Mouse (Mus musculus): ENCODE results near the gene Erbb2. TPM values are rescaled to one million over a fixed set of nuclear protein-coding genes. Genes with fewer than 3 reads are reported as not detected.
A peak's percentile ranks its signal among the peaks of the same experiment; 100 is the strongest.

Erbb2 gene
- polyA plus RNA-seq, 1 experiment from 2014 or later, result 26.5 TPM

DNA sequence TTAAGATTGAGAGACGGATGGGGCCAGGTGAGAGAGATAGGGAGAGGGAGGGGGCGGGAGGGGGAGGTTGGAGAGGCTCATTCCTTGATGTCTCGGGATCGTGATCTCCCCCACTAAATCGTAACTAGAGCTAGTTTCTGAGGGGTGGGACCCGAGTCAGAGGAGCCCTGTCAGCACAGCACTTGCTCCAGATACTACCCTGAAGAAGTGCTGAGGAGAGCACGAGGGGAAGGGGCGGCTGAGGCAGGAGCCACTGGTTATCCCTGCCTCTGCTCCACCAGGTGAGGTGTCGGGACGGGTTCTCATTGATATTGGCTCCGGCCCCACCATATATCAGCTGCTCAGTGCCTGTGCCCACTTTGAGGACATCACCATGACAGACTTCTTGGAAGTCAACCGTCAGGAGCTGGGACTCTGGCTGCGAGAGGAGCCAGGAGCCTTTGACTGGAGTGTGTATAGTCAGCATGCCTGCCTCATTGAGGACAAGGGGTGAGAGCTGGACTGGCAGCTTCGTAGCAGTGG is 25.2 kb upstream of the Erbb2 start:
- ATAC-seq (replicated peaks; ENCODE audit: insufficient number of reproducible peaks, low FRiP score, low TSS enrichment, low read depth) (no peak), DNase-seq (ENCODE audit: low spot score) (no peak)
- Histone ChIP-seq H3K36me3 (replicated peaks; ENCODE audit: control insufficient read depth, insufficient read depth, low read depth, low read length) (no peaks in the 10 kb centered on the region), H3K4me2 (ENCODE audit: low read depth, low read length) (no peak overlapping the region), H3K9ac (replicated peaks; ENCODE audit: low read length) (no peak overlapping the region), H3K4me1 (ENCODE audit: control insufficient read depth, insufficient read depth, low read length) (no peaks in the 10 kb centered on the region; the same call in 1 of the 2 replicates), H3K27ac (replicated peaks; ENCODE audit: low read depth, low read length) (no peak overlapping the region), H3K9me3 (replicated peaks; ENCODE audit: control insufficient read depth, low read length) (no peaks in the 10 kb centered on the region), H3K27me3 (ENCODE audit: control insufficient read depth, insufficient read depth, low read length) (peaks cover 33% of the 10 kb centered on the region), H3K4me3 (ENCODE audit: low read depth, low read length) (no peak overlapping the region)
- 46% methylated on average over 14 of the region's 14 CpGs for WGBS

GRCm38 (mm10) chr11:98388282-98388681 is 24.0 kb upstream of the Erbb2 start:
- H3K4me1 ChIP-seq (ENCODE audit: control insufficient read depth, insufficient read depth, low read length), result no peaks in the 10 kb centered on the region; the same call in 1 of the 2 replicates

DNA sequence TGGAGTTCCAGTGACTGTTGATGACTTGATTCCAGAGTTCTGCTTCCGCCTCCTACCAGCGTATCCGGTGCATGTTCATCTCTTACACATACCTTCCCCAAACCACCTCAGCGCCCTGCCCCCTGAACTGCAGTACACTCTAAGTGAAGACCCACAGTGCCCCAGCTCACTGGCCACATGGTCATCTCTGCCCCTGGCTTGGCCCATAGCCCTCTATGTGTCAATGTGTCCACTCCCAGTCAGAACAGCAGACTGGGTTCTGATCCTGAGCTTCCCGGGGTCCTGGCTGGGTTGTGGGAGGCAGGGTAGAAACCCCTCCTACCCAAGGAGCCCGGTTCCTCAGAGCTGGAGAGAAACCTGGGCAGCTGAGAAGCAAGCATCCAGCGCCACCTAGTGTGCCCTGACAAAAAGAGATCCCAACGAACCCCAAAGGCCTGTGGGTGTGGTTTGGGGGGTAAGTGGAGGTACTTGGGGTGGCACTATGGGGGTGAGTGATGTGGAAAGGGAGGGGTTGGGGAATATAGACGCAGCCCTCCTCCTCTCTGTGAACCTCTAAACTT is 23.0 kb upstream of the Erbb2 start:
- DNase-seq (ENCODE audit: low spot score) (peak; percentile 67), ATAC-seq (replicated peaks; ENCODE audit: insufficient number of reproducible peaks, low FRiP score, low TSS enrichment, low read depth) (no peak)
- Histone ChIP-seq H3K27me3 (ENCODE audit: control insufficient read depth, insufficient read depth, low read length) (peaks cover 32% of the 10 kb centered on the region), H3K4me1 (ENCODE audit: control insufficient read depth, insufficient read depth, low read length) (no peaks in the 10 kb centered on the region; the same call in 1 of the 2 replicates), H3K4me2 (ENCODE audit: low read depth, low read length) (no peak overlapping the region), H3K9me3 (replicated peaks; ENCODE audit: control insufficient read depth, low read length) (no peaks in the 10 kb centered on the region), H3K4me3 (ENCODE audit: low read depth, low read length) (no peak overlapping the region), H3K27ac (replicated peaks; ENCODE audit: low read depth, low read length) (no peak overlapping the region), H3K9ac (replicated peaks; ENCODE audit: low read length) (no peak overlapping the region; the same call in 1 of the 2 replicates), H3K36me3 (replicated peaks; ENCODE audit: control insufficient read depth, insufficient read depth, low read depth, low read length) (no peaks in the 10 kb centered on the region)
- 19% methylated on average over 9 of the region's 9 CpGs for WGBS

More at GRCm38 (mm10) chr11:98388282-98388681, 24.0 kb upstream of the Erbb2 start:
- 79% methylated on average over 10 of the region's 10 CpGs for WGBS
- Histone ChIP-seq H3K9me3 (replicated peaks; ENCODE audit: control insufficient read depth, low read length) (no peaks in the 10 kb centered on the region), H3K4me2 (ENCODE audit: low read depth, low read length) (no peak overlapping the region), H3K27ac (replicated peaks; ENCODE audit: low read depth, low read length) (no peak overlapping the region), H3K36me3 (replicated peaks; ENCODE audit: control insufficient read depth, insufficient read depth, low read depth, low read length) (no peaks in the 10 kb centered on the region), H3K9ac (replicated peaks; ENCODE audit: low read length) (no peak overlapping the region), H3K4me3 (ENCODE audit: low read depth, low read length) (no peak overlapping the region), H3K27me3 (ENCODE audit: control insufficient read depth, insufficient read depth, low read length) (peaks cover 33% of the 10 kb centered on the region)
- DNase-seq (ENCODE audit: low spot score), result no peak
- ATAC-seq (replicated peaks; ENCODE audit: insufficient number of reproducible peaks, low FRiP score, low TSS enrichment, low read depth), result no peak

DNA sequence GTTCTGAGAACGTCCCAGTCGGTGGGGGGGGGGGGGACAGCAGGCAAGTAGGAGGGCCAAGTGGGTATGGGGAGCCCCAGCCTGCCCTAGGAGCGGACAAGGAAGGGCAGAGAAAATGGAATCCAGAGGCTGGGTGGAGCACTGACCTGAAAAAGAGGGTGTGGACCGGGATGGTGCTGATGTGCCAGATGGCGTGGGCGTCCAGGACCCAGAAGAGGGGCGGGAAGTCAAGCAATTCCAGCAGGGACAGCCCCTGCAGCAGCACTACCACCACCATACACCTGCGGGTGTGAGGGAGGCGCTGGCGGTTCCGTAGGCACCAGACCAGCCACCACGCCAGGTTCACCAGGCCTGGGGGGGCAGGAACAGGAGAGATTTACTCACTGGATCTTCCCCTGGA is 22.1 kb upstream of the Erbb2 start:
- Histone ChIP-seq H3K27me3 (ENCODE audit: control insufficient read depth, insufficient read depth, low read length) (peaks cover 31% of the 10 kb centered on the region), H3K4me1 (ENCODE audit: control insufficient read depth, insufficient read depth, low read length) (no peaks in the 10 kb centered on the region; the same call in 1 of the 2 replicates), H3K9ac (replicated peaks; ENCODE audit: low read length) (no peak overlapping the region), H3K36me3 (replicated peaks; ENCODE audit: control insufficient read depth, insufficient read depth, low read depth, low read length) (no peaks in the 10 kb centered on the region), H3K9me3 (replicated peaks; ENCODE audit: control insufficient read depth, low read length) (no peaks in the 10 kb centered on the region), H3K27ac (replicated peaks; ENCODE audit: low read depth, low read length) (no peak overlapping the region), H3K4me3 (ENCODE audit: low read depth, low read length) (no peak overlapping the region), H3K4me2 (ENCODE audit: low read depth, low read length) (no peak overlapping the region)
- DNase-seq (ENCODE audit: low spot score) (no peak), ATAC-seq (replicated peaks; ENCODE audit: insufficient number of reproducible peaks, low FRiP score, low TSS enrichment, low read depth) (no peak)
- 74% methylated on average over 12 of the region's 12 CpGs for WGBS

DNA sequence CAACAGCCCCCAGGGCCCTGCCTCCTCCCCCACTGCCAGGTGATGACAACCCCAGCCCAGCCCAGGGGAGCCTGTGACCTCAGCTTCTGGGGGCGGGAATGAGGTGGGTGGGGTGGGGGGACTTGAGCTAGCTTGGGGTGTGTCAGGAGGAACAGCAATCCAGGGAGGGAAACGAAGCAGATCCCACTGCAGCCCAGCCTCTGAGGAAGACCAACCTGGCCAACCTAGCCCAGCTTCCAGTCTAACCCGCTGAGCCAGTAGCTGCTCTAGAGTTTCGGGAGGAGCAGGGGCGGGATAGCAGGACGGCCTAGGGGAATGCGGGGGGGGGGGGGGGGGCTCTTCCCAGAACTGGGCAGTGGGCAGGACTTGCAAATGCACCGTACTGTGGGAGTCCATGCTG is 20.2 kb upstream of the Erbb2 start:
- ATAC-seq (replicated peaks; ENCODE audit: insufficient number of reproducible peaks, low FRiP score, low TSS enrichment, low read depth), result no peak
- peaks cover 18% of the 10 kb centered on the region for H3K27me3 ChIP-seq (ENCODE audit: control insufficient read depth, insufficient read depth, low read length)
- WGBS, result 11% methylated on average over 7 of the region's 8 CpGs
- no peak overlapping the region for H3K4me3 ChIP-seq (ENCODE audit: low read depth, low read length)
- H3K27ac ChIP-seq (replicated peaks; ENCODE audit: low read depth, low read length), result no peak overlapping the region
- DNase-seq (ENCODE audit: low spot score), result no peak
- H3K36me3 ChIP-seq (replicated peaks; ENCODE audit: control insufficient read depth, insufficient read depth, low read depth, low read length), result no peaks in the 10 kb centered on the region
- no peak overlapping the region for H3K4me2 ChIP-seq (ENCODE audit: low read depth, low read length)
- no peak overlapping the region for H3K9ac ChIP-seq (replicated peaks; ENCODE audit: low read length)
- H3K9me3 ChIP-seq (replicated peaks; ENCODE audit: control insufficient read depth, low read length), result no peaks in the 10 kb centered on the region
- no peaks in the 10 kb centered on the region for H3K4me1 ChIP-seq (ENCODE audit: control insufficient read depth, insufficient read depth, low read length)

DNA sequence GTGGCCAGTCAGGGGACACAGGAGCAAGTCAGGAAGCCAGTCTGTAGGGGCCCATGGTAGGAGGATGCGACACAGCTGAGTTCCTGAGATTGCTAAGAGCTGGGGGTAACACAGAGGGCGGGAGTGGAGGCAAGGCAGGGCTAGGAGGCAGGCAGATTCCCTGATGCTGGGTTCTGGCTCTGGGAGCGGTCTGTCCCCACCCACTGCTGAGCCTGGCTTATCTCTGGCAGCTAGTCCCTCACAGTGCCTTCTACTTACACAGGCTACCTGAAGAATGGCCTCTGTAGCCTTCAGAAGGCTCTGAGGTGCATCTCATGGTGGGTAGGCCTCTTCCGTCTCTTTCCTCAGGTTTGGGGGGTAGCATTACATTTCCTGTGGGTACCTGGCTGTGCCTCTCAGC is 19.6 kb upstream of the Erbb2 start:
- H3K27me3 ChIP-seq (ENCODE audit: control insufficient read depth, insufficient read depth, low read length), result peaks cover 12% of the 10 kb centered on the region
- 35% methylated on average over 3 of the region's 4 CpGs for WGBS
- DNase-seq (ENCODE audit: low spot score) (no peak), ATAC-seq (replicated peaks; ENCODE audit: insufficient number of reproducible peaks, low FRiP score, low TSS enrichment, low read depth) (no peak)
- H3K9me3 ChIP-seq (replicated peaks; ENCODE audit: control insufficient read depth, low read length), result no peaks in the 10 kb centered on the region
- no peak overlapping the region for H3K27ac ChIP-seq (replicated peaks; ENCODE audit: low read depth, low read length)
- H3K9ac ChIP-seq (replicated peaks; ENCODE audit: low read length), result no peak overlapping the region; the same call in 1 of the 2 replicates
- H3K4me3 ChIP-seq (ENCODE audit: low read depth, low read length), result no peak overlapping the region
- no peak overlapping the region for H3K4me2 ChIP-seq (ENCODE audit: low read depth, low read length)
- H3K36me3 ChIP-seq (replicated peaks; ENCODE audit: control insufficient read depth, insufficient read depth, low read depth, low read length), result no peaks in the 10 kb centered on the region
- H3K4me1 ChIP-seq (ENCODE audit: control insufficient read depth, insufficient read depth, low read length), result no peaks in the 10 kb centered on the region

- no peaks in the 10 kb centered on the region for H3K36me3 ChIP-seq (replicated peaks; ENCODE audit: control insufficient read depth, insufficient read depth, low read depth, low read length)
- 64% methylated on average over 6 of the region's 6 CpGs for WGBS
- ATAC-seq (replicated peaks; ENCODE audit: insufficient number of reproducible peaks, low FRiP score, low TSS enrichment, low read depth) (no peak), DNase-seq (ENCODE audit: low spot score) (no peak)
- H3K9ac ChIP-seq (replicated peaks; ENCODE audit: low read length), result no peak overlapping the region
- no peak overlapping the region for H3K27ac ChIP-seq (replicated peaks; ENCODE audit: low read depth, low read length)
- H3K4me1 ChIP-seq (ENCODE audit: control insufficient read depth, insufficient read depth, low read length), result no peaks in the 10 kb centered on the region
- H3K4me3 ChIP-seq (ENCODE audit: low read depth, low read length), result no peak overlapping the region
- H3K9me3 ChIP-seq (replicated peaks; ENCODE audit: control insufficient read depth, low read length), result no peaks in the 10 kb centered on the region
- H3K27me3 ChIP-seq (ENCODE audit: control insufficient read depth, insufficient read depth, low read length), result peaks cover 5% of the 10 kb centered on the region
- no peak overlapping the region for H3K4me2 ChIP-seq (ENCODE audit: low read depth, low read length)
Observed at GRCm38 (mm10) chr11:98393317-98393716, 19.0 kb upstream of the Erbb2 start.

- no peak overlapping the region for H3K4me2 ChIP-seq (ENCODE audit: low read depth, low read length)
- no peaks in the 10 kb centered on the region for H3K4me1 ChIP-seq (ENCODE audit: control insufficient read depth, insufficient read depth, low read length)
- H3K27me3 ChIP-seq (ENCODE audit: control insufficient read depth, insufficient read depth, low read length), result peaks cover 3% of the 10 kb centered on the region
- H3K27ac ChIP-seq (replicated peaks; ENCODE audit: low read depth, low read length), result no peak overlapping the region
- no peak overlapping the region for H3K9ac ChIP-seq (replicated peaks; ENCODE audit: low read length)
- 50% methylated on average over 6 of the region's 6 CpGs for WGBS
- H3K9me3 ChIP-seq (replicated peaks; ENCODE audit: control insufficient read depth, low read length), result no peaks in the 10 kb centered on the region
- DNase-seq (ENCODE audit: low spot score) (no peak), ATAC-seq (replicated peaks; ENCODE audit: insufficient number of reproducible peaks, low FRiP score, low TSS enrichment, low read depth) (no peak)
- H3K36me3 ChIP-seq (replicated peaks; ENCODE audit: control insufficient read depth, insufficient read depth, low read depth, low read length), result no peaks in the 10 kb centered on the region
- no peak overlapping the region for H3K4me3 ChIP-seq (ENCODE audit: low read depth, low read length)
Observed at GRCm38 (mm10) chr11:98394301-98394700, 18.0 kb upstream of the Erbb2 start.

Measured in embryonic facial prominence, embryonic 11.5 days (tissue).